Mouse (Mus musculus): ENCODE data around the gene St3gal6.
A peak's percentile ranks its signal among the peaks of the same experiment; 100 is the strongest.

St3gal6 gene

DNA sequence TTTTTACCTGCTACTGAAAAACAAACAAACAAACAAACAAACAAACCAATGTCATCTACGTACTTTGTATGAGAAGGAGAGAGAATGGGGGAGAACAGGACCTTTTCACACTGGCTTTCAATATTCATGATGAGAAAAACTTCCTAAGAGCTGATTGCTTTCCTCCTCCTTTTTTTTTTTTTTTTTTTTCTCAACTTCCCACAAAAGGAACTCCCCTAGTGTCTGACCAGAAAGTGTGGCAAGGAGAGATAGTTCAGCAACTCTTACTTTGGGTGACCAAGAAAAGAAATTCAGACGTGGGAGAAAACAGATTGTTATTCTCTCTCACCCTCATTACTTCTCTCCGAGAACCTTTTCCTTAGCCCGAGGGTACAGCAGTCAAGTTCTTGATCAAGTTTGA is 2.9 kb downstream of the St3gal6 start:
- no peak for DNase-seq (ENCODE audit: low read depth, low spot score)

DNA sequence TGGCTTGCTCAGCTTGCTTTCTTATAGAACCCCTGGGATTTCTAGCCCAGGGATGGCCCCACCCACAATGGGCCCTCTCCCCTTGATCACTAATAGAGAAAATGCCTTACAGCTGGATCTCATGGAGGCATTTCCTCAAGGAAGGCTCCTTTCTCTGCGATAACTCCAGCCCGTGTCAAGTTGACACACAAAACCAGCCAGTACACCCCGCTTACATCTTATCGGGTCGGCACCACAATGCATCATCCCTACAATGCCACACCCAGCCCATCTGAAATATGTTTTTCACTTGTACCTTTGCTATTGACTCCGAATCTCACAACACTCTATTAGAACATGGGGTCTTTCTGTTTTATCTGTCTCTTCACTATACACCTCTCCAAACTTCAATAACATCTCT is 3.6 kb downstream of the St3gal6 start:
- no peak for DNase-seq (ENCODE audit: low read depth, low spot score)

DNA sequence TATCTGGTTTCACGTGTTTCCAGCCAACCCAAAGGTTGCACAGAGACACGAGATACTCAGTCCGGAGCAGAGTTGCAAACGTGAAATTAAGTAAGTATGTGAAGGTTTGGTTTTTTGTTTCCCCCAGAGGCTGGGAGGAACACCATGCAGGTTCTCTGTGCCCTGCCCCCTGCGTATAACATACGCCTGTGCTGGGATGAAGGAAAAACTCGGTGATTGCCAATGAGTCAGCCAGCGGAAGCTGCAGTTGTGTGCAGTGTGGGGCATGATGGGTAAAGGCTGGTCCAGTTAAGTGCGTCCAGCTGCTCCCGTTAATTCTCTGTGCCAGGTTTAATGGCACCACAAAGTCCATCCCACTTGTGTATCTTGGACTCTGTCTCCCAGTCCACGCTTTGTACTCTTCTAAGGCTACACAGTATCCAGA is 4.4 kb downstream of the St3gal6 start:
- no peak for DNase-seq (ENCODE audit: low read depth, low spot score)

DNA sequence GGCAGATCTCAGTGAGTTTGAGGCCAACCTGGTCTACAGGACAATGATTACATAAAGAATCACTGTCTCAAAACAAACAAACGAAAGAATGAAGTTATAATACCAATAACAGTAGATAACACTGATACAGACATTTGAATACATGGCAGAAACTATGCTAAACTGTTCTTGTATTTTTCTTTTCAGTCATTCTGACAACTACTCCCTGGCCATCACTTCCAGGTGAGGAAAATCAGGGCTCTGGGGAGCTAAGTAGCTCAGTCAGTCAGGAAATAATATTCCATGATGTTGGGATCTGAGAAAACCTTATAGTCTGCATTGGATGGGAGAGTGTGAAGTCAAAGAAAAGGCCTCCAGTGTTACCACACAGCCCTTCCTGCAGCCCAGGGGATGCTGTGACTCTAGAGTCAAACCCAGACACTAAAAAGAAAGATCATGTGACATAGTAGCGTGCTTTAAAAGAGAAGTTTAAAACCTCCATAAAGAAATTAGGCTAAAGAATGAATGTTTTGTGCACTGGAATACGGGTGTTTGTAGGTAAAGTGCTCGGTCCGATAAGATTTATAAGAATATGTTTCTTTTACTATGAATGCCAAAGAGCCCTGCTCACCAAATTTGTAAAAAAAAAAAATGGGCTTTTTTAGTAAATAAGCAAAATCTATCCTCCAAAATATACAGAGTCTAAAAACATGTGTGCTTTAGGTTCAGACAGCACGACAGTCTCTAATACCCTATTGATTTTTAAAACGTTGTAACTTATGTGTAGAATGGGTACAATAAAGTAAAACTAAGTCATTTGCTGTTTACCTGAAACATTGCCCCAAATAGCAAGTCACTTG is 6.9 kb downstream of the St3gal6 start:
- no peak for DNase-seq (ENCODE audit: low read depth, low spot score)

DNA sequence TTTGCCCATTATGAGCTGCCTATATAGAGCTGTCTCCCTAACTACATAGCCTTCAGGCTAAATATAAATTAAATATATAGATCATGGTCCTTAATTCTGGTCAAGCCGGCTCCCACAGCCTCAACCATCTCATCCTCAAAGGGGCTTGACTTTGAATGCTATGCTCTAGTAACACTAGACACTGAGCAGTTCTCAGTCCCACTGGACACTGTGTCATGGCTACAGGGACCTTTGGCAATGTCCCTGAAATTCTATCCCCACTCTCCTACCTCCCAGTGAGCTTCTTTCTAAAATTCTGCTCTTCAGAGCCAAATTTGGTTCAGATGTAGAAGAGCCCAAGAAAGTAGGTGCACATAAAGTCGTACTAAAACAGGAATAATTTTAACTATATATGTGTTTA is 7.9 kb downstream of the St3gal6 start:
- no peak for DNase-seq (ENCODE audit: low read depth, low spot score)

DNA sequence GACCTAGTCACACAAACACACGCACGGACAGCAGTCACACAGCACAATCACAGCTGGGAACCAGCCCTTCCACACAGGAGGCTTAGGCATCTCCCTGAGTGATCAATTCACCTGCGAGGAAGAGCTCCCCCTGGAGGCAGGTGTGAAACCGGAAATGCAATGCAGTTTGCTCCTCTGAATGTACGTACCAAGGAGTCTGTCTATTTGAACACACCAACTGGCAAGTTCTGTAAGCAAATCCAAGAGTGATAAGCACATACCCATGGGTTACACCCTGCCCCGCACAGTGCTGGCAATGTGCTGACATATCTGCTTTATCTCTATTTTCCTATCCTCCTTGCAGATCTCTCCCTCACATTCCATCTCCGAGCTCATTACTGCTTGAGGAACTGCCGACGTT is 9.5 kb downstream of the St3gal6 start:
- DNase-seq (ENCODE audit: low read depth, low spot score): peak; percentile 41

DNA sequence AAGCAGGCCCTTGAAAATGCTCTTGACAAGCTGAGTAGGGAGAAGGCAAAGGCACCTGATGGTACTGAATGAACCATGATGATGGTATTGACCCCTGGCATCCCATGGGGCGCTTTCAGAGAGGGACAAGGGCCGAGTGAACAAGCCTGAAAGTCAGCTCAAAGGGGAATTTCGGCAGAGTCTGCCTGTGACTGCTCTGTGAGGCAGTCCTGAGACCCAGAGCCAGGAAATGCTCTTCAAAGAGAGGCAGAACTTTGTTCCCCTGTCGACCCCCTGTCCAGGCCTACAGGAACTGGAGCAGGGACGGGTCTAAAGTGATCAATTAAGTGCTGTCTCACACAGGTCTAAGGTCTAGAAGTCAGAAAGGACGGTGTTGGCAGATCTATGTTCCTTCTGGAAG is 10.3 kb downstream of the St3gal6 start:
- DNase-seq (ENCODE audit: low read depth, low spot score): no peak

DNA sequence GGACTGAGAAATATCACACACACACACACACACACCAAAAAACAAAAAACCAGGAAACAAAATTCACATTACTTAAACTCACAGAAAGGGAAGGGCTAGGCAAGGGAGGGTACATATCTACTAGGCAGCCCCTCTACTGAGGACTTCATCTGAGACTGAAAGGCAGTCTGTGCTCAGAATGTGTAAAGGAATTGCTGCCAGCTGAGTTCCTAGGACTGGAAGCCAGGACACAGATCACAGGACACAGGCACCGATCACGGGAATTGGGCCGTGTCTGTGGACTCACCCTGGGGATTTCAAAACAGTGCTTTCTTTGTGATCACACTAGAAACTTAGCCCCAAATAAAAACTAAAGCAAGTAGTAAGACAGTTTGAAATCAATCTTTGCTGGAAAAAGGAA is 11.2 kb downstream of the St3gal6 start:
- DNase-seq (ENCODE audit: low read depth, low spot score): peak; percentile 65

DNA sequence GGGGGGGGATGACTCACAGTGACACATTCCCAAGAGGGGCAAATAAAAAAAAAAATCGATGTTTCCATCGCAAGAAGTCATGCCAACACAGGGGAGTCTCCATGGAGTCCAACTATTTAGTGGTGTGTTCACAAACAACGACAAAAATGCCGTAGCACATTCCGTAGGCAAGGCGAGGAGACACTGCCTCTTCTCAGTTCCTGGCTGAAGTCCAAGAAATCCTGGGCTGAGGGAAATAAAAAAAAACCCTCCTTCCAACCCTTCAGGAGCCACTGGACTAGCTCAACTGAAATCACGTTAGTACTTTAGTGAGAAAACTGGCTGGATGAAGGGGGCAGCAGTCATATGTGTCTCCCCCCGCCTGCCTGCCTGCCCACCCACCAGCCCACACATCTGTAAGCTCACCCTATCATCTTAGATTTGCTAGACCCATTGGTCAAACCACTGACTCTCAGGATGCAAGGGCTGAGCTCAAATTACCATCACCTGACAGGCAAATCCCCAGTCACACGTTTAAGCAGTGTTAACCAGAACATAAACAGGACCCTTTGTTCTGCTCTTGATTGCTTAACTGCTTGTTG is 11.8 kb downstream of the St3gal6 start:
- peak; percentile 44 for DNase-seq (ENCODE audit: low read depth, low spot score)

DNA sequence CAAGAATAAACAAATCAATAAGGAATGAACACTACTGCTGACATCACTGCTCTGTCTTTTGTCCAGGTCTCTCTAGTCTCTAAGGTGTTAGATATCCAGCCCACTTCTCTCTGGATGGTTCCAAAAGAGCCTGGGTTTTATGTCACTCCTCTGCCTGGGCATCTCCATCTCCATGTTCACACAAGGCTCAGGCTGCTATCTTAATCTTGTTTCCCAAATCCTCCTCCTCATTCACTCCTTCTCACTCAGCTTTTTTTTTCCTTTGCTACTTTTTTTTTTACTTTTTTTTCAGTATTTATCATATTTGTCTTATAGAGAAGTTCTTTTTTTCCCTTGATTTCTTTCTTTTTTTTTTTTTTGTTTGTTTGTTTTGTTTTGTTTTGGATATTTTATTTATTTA is 19.1 kb downstream of the St3gal6 start:
- DNase-seq (ENCODE audit: low read depth, low spot score): no peak

DNA sequence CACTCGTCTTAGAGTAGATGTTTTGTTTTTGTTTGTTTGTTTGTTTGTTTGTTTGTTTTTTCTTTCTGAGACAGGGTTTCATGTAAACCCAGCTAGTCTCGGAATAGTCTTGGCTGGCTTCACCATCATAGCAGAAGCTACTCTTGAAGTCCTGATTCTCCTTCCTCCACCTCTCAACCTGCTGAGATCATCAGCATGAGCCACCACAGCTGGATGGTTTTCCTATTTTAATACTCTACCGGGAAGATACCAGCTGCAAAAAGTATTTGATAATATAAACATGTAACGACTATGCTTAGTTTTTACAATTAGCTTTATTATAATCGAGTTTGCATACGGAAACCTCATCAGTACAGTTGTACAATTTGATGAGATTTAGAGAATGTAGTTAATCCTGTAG is 21.5 kb downstream of the St3gal6 start:
- no peak for DNase-seq (ENCODE audit: low read depth, low spot score)

DNA sequence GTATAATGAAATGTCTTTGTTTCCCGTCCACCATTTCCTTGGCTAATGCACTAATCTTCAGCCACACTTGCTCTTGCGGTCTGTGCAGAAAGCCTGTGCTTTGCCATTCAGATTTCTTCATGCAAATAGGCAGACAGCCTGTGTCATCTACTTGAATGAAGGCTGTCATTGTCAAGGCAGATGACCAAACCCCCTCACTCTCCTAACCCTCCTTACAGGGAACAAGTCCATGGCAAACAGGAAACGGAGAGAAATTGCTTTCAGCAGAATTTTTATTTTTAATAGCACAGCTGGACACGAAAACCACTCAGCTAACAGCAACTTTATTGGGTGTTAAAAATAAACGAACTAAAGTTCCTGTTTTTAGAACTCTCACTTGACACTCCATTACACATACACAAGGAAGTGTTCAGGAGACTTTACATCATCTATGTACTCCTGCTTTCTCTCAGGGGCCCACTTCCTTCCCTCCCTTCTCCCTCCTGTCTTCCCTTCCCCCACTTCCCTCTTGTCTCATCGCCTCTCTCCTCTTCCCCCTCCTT is 22.2 kb downstream of the St3gal6 start:
- peak; percentile 68 for DNase-seq (ENCODE audit: low read depth, low spot score)

DNA sequence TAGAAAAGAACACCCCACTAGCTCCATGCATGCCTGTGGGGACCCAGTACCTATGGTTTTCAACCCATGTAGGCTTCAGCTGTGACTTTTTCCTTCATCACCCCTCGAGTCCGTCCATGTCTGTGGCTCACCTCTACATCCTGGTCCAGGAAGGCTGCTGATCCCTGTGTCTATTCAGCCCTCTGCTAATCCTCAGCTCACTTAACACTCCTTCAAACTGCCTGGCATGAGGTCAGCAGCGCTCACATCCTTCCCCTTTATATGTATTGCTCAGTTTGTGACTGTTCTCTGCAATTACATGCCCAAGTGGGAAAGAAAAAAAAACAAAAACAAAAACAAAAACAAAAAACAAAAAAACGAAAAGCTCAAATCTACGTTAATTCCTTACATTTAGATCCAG is 24.4 kb downstream of the St3gal6 start:
- no peak for DNase-seq (ENCODE audit: low read depth, low spot score)

DNA sequence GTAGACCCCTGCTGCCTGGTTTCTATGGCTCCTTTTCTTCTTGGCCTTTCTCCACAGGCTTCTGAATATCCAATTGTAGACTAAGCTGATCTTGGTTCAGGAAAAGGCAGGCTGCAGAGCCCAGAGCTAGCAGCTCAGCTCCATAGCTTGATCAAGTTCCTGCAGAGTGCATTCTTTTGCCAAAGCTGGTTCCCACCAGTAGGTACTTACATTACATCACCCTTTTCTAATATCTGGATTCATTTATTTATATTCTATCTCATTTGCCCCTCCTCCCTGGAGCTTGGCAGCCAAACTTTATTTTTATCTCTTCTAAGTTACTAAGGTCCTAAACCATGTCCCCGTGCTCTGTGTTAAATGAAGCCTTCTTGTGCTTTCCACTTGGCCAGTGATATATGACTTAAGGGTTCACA is 24.9 kb downstream of the St3gal6 start:
- DNase-seq (ENCODE audit: low read depth, low spot score): no peak

DNA sequence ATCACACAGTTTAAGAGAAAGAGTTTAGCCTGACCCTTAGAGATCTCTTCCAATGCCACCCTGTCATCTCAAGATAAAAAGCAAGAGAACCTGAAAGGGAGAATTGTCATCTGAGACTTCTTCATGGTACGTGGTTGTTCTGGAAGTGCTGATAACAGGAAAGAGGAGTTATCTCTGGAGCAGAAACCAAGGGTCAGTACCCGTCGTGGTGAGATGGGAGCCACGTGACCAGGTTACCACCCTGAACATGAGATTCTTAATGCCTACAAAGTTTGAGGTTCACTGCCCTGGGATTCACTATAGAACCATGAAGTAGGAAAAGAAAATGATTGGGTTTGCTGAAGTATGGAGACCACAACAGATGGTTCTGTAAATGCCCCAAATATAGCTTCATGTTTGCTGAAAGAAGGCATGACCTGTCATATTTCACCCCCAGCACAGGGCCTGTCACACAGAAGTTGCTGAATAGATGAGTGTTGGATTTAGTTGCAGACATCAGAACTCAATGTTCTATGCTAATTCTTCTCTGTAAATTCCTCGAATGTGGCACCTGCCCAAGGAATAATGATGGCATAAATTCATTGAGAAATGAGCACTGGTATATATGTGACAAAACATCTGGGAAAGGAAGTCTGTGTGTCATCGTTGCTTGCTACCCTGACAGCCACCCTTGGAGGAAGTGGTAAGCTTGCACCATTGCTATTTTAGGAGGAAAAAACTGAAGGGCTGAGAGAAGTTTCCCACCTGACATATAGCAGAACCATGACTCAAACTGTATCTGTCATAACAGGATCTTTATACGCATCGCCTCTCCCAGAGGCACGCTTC is 25.9 kb downstream of the St3gal6 start:
- peak; percentile 47 for DNase-seq (ENCODE audit: low read depth, low spot score)

DNA sequence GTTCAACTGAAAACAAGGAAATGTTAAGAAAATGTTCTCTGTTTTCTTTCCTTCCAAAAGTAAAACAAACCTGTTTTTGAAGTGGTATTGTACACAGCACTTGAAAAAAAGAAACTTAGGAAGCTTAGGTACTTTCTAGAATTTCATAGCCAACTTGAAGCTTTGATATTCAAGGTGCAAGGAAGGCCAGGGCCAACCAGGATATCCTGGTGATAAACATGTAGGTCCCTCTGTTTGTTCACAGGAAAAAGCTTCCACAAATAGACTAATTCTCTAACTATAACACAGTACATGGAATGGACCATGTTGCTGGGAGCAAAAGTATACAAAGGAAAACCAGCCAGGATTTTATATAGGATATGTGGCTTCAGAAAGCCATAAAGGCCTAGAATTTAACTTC is 27.3 kb downstream of the St3gal6 start:
- DNase-seq (ENCODE audit: low read depth, low spot score): no peak

DNA sequence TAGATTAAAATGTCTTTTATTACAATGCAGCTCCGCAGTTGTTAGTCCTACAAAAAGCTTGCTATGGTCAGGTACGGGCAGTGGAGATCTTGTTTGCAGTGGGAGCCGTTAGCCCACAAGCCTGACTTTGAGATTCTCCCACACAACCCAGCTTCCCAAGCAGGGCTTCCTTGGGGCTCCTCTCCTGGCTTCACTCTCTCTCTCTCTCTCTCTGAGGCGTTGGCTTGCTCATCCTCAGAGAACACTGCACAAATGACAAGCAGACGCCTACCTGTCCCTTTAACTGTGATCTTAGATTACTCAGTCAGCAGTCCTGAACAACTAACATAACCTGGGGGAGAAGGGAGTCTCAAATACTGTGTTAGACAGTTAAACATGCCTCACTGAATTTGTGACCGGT is 36.2 kb downstream of the St3gal6 start:
- DNase-seq (ENCODE audit: low read depth, low spot score): peak; percentile 52

DNA sequence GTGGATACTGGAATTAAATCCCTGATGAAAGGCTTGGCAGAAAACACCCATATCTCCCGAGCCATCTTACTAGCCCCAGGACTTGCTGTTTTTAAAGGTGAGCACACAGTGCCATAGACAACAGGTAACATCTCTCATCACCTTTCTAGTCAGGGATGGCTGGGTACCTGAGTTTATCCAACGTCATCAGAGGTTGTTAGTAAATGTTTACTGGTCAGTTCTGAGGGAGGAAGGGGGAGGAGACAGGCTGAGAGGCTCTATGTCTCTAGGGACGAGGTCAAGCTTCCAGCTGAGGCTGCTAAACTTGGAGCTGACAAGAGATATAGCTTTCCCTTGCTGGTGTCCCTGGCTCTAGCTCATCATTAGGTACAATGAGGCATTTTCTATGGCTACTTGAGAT is 41.7 kb downstream of the St3gal6 start:
- no peak for DNase-seq (ENCODE audit: low read depth, low spot score)

DNA sequence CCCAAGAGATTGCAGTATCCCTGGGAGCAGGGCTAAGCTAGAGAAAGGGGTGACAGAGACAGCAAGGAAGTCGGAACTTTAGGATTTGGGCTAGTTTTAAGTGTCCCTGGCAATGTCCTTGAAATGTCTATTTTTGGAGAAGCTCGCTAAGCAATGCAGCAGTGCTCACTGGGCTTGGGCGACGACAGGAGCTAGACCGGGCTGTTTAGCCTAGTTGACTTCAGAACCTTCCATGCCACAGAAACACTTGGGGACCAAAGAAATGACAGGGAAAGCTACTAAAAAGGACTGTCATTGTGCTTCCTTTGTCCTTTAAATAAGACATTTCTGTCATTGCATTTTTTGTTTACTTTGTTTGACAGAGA is 42.2 kb downstream of the St3gal6 start:
- DNase-seq (ENCODE audit: low read depth, low spot score): no peak

DNA sequence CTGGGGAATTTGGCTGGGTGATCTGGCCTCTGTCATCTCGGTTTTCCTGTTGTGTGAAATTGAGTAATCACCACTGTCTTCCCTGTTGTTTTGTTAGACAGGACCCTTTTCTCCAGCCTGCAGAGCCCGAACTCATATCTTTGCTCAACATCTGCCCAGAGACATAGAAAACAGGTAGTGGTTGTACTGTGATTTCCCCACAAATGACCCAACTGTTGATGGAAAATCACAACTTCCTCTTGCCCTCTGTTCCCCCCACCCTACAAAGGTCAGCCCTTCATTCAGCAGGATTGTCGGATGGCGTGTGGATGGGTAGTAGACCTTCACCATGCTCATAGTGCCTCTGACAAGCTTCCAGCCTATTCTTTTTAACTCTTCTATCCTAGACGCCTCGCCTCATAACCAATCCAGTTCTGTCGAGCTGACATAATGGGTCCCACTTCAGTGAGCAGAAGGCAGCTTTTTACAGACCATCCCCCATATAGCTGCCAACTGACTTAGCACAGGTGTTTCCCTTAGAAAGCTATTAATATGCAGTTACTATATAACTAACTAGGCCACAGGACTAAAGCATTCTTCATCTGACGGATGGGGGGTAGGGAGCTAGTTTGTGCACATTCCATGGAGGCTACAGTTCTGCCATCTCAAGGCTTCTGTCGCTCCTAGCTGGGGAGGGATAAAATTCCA is 42.7 kb downstream of the St3gal6 start:
- DNase-seq (ENCODE audit: low read depth, low spot score): no peak

DNA sequence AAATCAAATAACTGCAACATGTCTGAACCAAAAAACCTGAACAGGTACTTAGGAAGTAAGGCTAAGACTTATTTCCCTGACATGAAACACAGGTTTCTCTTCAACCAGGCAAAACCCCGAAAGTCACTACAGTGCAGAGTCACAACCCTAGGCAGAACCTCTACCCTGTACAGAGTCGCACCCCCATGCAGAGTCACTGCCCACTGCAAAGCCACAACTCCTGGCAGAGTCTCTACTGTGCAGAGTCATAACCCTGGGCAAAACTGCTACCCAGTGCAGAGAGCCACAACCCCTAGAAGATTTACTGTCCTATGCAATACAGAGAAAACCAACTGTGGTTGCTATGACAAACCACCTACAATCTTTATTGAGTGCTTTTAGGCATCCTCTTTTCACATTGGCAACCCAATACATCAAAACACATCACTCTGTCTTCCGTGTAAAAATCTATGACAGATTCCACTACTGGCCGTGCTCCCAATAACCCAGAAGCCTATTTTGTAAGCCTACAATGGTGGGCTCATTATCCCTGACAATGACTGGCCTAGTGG is 44.1 kb downstream of the St3gal6 start:
- no peak for DNase-seq (ENCODE audit: low read depth, low spot score)
